Mouse (Mus musculus): ENCODE data around the gene Rfx2. TPM values are rescaled to one million over a fixed set of nuclear protein-coding genes. Genes with fewer than 3 reads are reported as not detected.

Gene Rfx2
- total and polyA plus RNA-seq, 2 experiments from 2014 or later: 4.4 to 9.8 TPM

- DNase-seq (ENCODE audit: low spot score) (no peak), ATAC-seq (no peak)
- Histone ChIP-seq H3K4me2 (ENCODE audit: low read depth, low read length) (no peak overlapping the region), H3K4me1 (ENCODE audit: insufficient read depth, low read length) (no peaks in the 10 kb centered on the region), H3K9me3 (ENCODE audit: low read length) (no peaks in the 10 kb centered on the region), H3K27me3 (ENCODE audit: insufficient read depth, low read length) (no peaks in the 10 kb centered on the region), H3K9ac (replicated peaks; ENCODE audit: low read length) (no peak overlapping the region), H3K4me3 (ENCODE audit: low read length) (no peak overlapping the region), H3K36me3 (ENCODE audit: insufficient read depth, low read length) (no peaks in the 10 kb centered on the region), H3K27ac (no peak overlapping the region)
- TF ChIP-seq CTCF (IDR thresholded peaks at IDR 0.05; ENCODE audit: low read depth): no peak
- 92% methylated on average over 2 of the region's 2 CpGs for WGBS
These were observed 4.1 kb downstream of the Rfx2 start for GRCm38 (mm10) chr17:56826718-56827117.

- DNase-seq (ENCODE audit: low spot score) (no peak), ATAC-seq (no peak)
- 67% methylated on average over 2 of the region's 2 CpGs for WGBS
- no peaks in the 10 kb centered on the region for H3K9me3 ChIP-seq (ENCODE audit: low read length)
- no peak overlapping the region for H3K4me2 ChIP-seq (ENCODE audit: low read depth, low read length)
- H3K27me3 ChIP-seq (ENCODE audit: insufficient read depth, low read length): no peaks in the 10 kb centered on the region
- H3K27ac ChIP-seq: no peak overlapping the region
- no peak overlapping the region for H3K4me3 ChIP-seq (ENCODE audit: low read length)
- H3K4me1 ChIP-seq (ENCODE audit: insufficient read depth, low read length): 0 out of 2 replicates have a peak, but pooled peaks cover 6% of the 10 kb centered on the region
- H3K36me3 ChIP-seq (ENCODE audit: insufficient read depth, low read length): no peaks in the 10 kb centered on the region
- no peak overlapping the region for H3K9ac ChIP-seq (replicated peaks; ENCODE audit: low read length)
- TF ChIP-seq CTCF (IDR thresholded peaks at IDR 0.05; ENCODE audit: low read depth): no peak
These were observed 7.5 kb downstream of the Rfx2 start for GRCm38 (mm10) chr17:56823352-56823751.

GRCm38 (mm10) chr17:56822380-56822779 lies 8.4 kb downstream of the Rfx2 start:
- ATAC-seq: no peak
- no peak for TF ChIP-seq CTCF (IDR thresholded peaks at IDR 0.05; ENCODE audit: low read depth)
- WGBS: 85% methylated on average over 2 of the region's 2 CpGs

GRCm38 (mm10) chr17:56819694-56820111 lies 11.1 kb downstream of the Rfx2 start:
- no peaks in the 10 kb centered on the region for H3K36me3 ChIP-seq (ENCODE audit: insufficient read depth, low read length)
- H3K4me3 ChIP-seq (ENCODE audit: low read length): no peak overlapping the region
- TF ChIP-seq CTCF (IDR thresholded peaks at IDR 0.05; ENCODE audit: low read depth): no peak
- no peaks in the 10 kb centered on the region for H3K9me3 ChIP-seq (ENCODE audit: low read length)
- ATAC-seq (peak; percentile 72), DNase-seq (ENCODE audit: low spot score) (peak; percentile 45)
- no peak overlapping the region for H3K4me2 ChIP-seq (ENCODE audit: low read depth, low read length)
- no peak overlapping the region for H3K9ac ChIP-seq (replicated peaks; ENCODE audit: low read length)
- 44% methylated on average over 8 of the region's 8 CpGs for WGBS
- peak overlapping the region; percentile 20; the same call in 1 of the 2 replicates for H3K27ac ChIP-seq
- no peaks in the 10 kb centered on the region for H3K27me3 ChIP-seq (ENCODE audit: insufficient read depth, low read length)
- 0 out of 2 replicates have a peak, but pooled peaks cover 6% of the 10 kb centered on the region for H3K4me1 ChIP-seq (ENCODE audit: insufficient read depth, low read length)

More at GRCm38 (mm10) chr17:56822380-56822779, 8.4 kb downstream of the Rfx2 start:
- no peak overlapping the region for H3K27ac ChIP-seq
- no peak overlapping the region for H3K4me2 ChIP-seq (ENCODE audit: low read depth, low read length)
- 0 out of 2 replicates have a peak, but pooled peaks cover 6% of the 10 kb centered on the region for H3K4me1 ChIP-seq (ENCODE audit: insufficient read depth, low read length)
- no peaks in the 10 kb centered on the region for H3K36me3 ChIP-seq (ENCODE audit: insufficient read depth, low read length)
- DNase-seq (ENCODE audit: low spot score): no peak
- H3K9me3 ChIP-seq (ENCODE audit: low read length): no peaks in the 10 kb centered on the region
- H3K4me3 ChIP-seq (ENCODE audit: low read length): no peak overlapping the region
- H3K9ac ChIP-seq (replicated peaks; ENCODE audit: low read length): no peak overlapping the region
- H3K27me3 ChIP-seq (ENCODE audit: insufficient read depth, low read length): no peaks in the 10 kb centered on the region

- TF ChIP-seq CTCF (IDR thresholded peaks at IDR 0.05; ENCODE audit: low read depth): no peak
- H3K9ac ChIP-seq (replicated peaks; ENCODE audit: low read length): no peak overlapping the region
- no peaks in the 10 kb centered on the region for H3K9me3 ChIP-seq (ENCODE audit: low read length)
- peaks cover 8% of the 10 kb centered on the region for H3K4me1 ChIP-seq (ENCODE audit: insufficient read depth, low read length)
- H3K27ac ChIP-seq: peak overlapping the region; percentile 20; the same call in 1 of the 2 replicates
- no peak overlapping the region for H3K4me3 ChIP-seq (ENCODE audit: low read length)
- H3K27me3 ChIP-seq (ENCODE audit: insufficient read depth, low read length): no peaks in the 10 kb centered on the region
- no peak overlapping the region for H3K4me2 ChIP-seq (ENCODE audit: low read depth, low read length)
- no peaks in the 10 kb centered on the region for H3K36me3 ChIP-seq (ENCODE audit: insufficient read depth, low read length)
- no peak for ATAC-seq
- WGBS: 55% methylated on average over 6 of the region's 6 CpGs
- DNase-seq (ENCODE audit: low spot score): no peak
These were observed 11.7 kb downstream of the Rfx2 start for GRCm38 (mm10) chr17:56819032-56819545.

GRCm38 (mm10) chr17:56818067-56818636 lies 12.7 kb downstream of the Rfx2 start:
- ATAC-seq: 0 out of 2 replicates have a peak, but pooled peaks have one; percentile 3
- no peak overlapping the region for H3K9ac ChIP-seq (replicated peaks; ENCODE audit: low read length)
- peaks cover 11% of the 10 kb centered on the region for H3K4me1 ChIP-seq (ENCODE audit: insufficient read depth, low read length)
- no peak overlapping the region for H3K27ac ChIP-seq
- 40% methylated on average over 11 of the region's 11 CpGs for WGBS
- no peak for TF ChIP-seq CTCF (IDR thresholded peaks at IDR 0.05; ENCODE audit: low read depth)
- no peak overlapping the region for H3K4me3 ChIP-seq (ENCODE audit: low read length)
- no peak overlapping the region for H3K4me2 ChIP-seq (ENCODE audit: low read depth, low read length)
- no peaks in the 10 kb centered on the region for H3K36me3 ChIP-seq (ENCODE audit: insufficient read depth, low read length)
- no peaks in the 10 kb centered on the region for H3K27me3 ChIP-seq (ENCODE audit: insufficient read depth, low read length)
- no peaks in the 10 kb centered on the region for H3K9me3 ChIP-seq (ENCODE audit: low read length)
- DNase-seq (ENCODE audit: low spot score): peak; percentile 46

- ATAC-seq: no peak
- H3K27me3 ChIP-seq (ENCODE audit: insufficient read depth, low read length): no peaks in the 10 kb centered on the region
- peak overlapping the region; percentile 69 for H3K27ac ChIP-seq
- no peak overlapping the region for H3K4me2 ChIP-seq (ENCODE audit: low read depth, low read length)
- WGBS: 38% methylated on average over 3 of the region's 3 CpGs
- no peaks in the 10 kb centered on the region for H3K9me3 ChIP-seq (ENCODE audit: low read length)
- H3K36me3 ChIP-seq (ENCODE audit: insufficient read depth, low read length): no peaks in the 10 kb centered on the region
- peaks cover 19% of the 10 kb centered on the region for H3K4me1 ChIP-seq (ENCODE audit: insufficient read depth, low read length)
- no peak for TF ChIP-seq CTCF (IDR thresholded peaks at IDR 0.05; ENCODE audit: low read depth)
- H3K9ac ChIP-seq (replicated peaks; ENCODE audit: low read length): no peak overlapping the region
- H3K4me3 ChIP-seq (ENCODE audit: low read length): no peak overlapping the region
- no peak for DNase-seq (ENCODE audit: low spot score)
These were observed 15.8 kb downstream of the Rfx2 start for GRCm38 (mm10) chr17:56815057-56815345.

All from hindbrain, postnatal 0 days (tissue).